In genomic region chr1:176816728-176817127, GRCm38 (mm10) we compare ENCODE assay signal across 24 mouse cellular contexts. TPM values are rescaled to one million over a fixed set of nuclear protein-coding genes. Genes with fewer than 3 reads are reported as not detected.
DNase-seq lines count a peak whose midpoint lies in the region; ATAC-seq and TF ChIP-seq lines count a peak whose summit lies in the region.
"Had no signal": no experiment of that assay in that cellular context is flagged by ENCODE, and none has a peak within 500 bp of the region (broad histone marks: within the 10 kb centered on the region; RNA-seq: fewer than 3 reads in every experiment).

No protein-coding gene starts in this region.

- H3K27ac ChIP-seq in lung, postnatal 0 days (ENCODE audit: low read length), result no peak overlapping the region
- peak overlapping the region; percentile 20; the same call in 1 of the 2 replicates for H3K27ac ChIP-seq in bone marrow macrophage, adult 2 months (ENCODE audit: insufficient read depth, low read depth, low read length)
- H3K27ac ChIP-seq: heart, embryonic 15.5 days; hindbrain, embryonic 14.5 days; layer of hippocampus, adult 2 months; limb, embryonic 13.5 days; liver, embryonic 13.5 days; midbrain, embryonic 15.5 days had no signal

- no peak overlapping the region for H3K9ac ChIP-seq in lung, postnatal 0 days (replicated peaks; ENCODE audit: low read depth)
- H3K9ac ChIP-seq: heart, embryonic 15.5 days; hindbrain, embryonic 14.5 days; limb, embryonic 13.5 days; liver, embryonic 13.5 days; midbrain, embryonic 15.5 days had no signal

- intact Hi-C loops in left cerebral cortex, postnatal 14 days (cut with DNase I), result no loop called here

- peaks cover 4% of the 10 kb centered on the region; the same call in 1 of the 2 replicates for H3K4me1 ChIP-seq in lung, postnatal 0 days (ENCODE audit: insufficient read depth, low read depth, low read length)
- peaks cover 22% of the 10 kb centered on the region for H3K4me1 ChIP-seq in bone marrow macrophage, adult 2 months (ENCODE audit: control insufficient read depth, insufficient read depth, low read length)

- WGBS in lung, postnatal 0 days, result 79% methylated on average over 4 of the region's 4 CpGs

- no peak for TF ChIP-seq POLR2A in bone marrow macrophage, adult 2 months (IDR thresholded peaks at IDR 0.05; ENCODE audit: borderline replicate concordance, low read depth, low read length)

- ATAC-seq in lung, postnatal 0 days, result no peak
- ATAC-seq in megakaryocyte progenitor cell, adult 5-6 weeks (replicated peaks; ENCODE audit: poor library complexity), result peak; percentile 7
- ATAC-seq: midbrain, embryonic 15.5 days had no signal

- no peak overlapping the region for H3K4me2 ChIP-seq in lung, postnatal 0 days (replicated peaks; ENCODE audit: low read depth, low read length)
- H3K4me2 ChIP-seq: heart, embryonic 15.5 days; hindbrain, embryonic 14.5 days; limb, embryonic 13.5 days; liver, embryonic 13.5 days; midbrain, embryonic 15.5 days had no signal

- no peak for TF ChIP-seq CTCF in lung, postnatal 0 days (IDR thresholded peaks at IDR 0.05)
- TF ChIP-seq CTCF in bone marrow macrophage, adult 2 months (IDR thresholded peaks at IDR 0.05; ENCODE audit: low read depth, low read length), result no peak

- no peaks in the 10 kb centered on the region for H3K27me3 ChIP-seq in lung, postnatal 0 days (replicated peaks; ENCODE audit: insufficient read depth, low read length)
- H3K27me3 ChIP-seq: heart, embryonic 15.5 days; limb, embryonic 13.5 days; liver, embryonic 13.5 days; midbrain, embryonic 15.5 days had no signal

- H3K9me3 ChIP-seq in lung, postnatal 0 days (ENCODE audit: low read length), result no peaks in the 10 kb centered on the region
- H3K9me3 ChIP-seq: G1E; heart, embryonic 15.5 days; limb, embryonic 13.5 days; liver, embryonic 13.5 days; midbrain, embryonic 15.5 days had no signal

- DNase-seq in lung, postnatal 0 days (ENCODE audit: low spot score), result peak; percentile 30
- no peak for DNase-seq in lung, postnatal 10 days
- peak; percentile 28 to 29 for DNase-seq in B cell, adult 2 months
- DNase-seq in layer of hippocampus, postnatal 25 days (ENCODE audit: extremely low spot score in 1 of 2, low spot score in 1 of 2), result no peak
- no peak for DNase-seq in left cerebral cortex, postnatal 14 days (ENCODE audit: low spot score in 2 of 2)
- DNase-seq: adrenal gland, postnatal 14 days; cerebellum, adult 11 months; cerebellum, postnatal 10 days; gastrocnemius, postnatal 25 days; heart, postnatal 36 days; kidney, adult 8-10 months; kidney, postnatal 14 days; layer of hippocampus, postnatal 36 days; liver, embryonic 13.5 days; lung, adult 2 months; thymus, postnatal 14 days had no signal

- no peak overlapping the region for H3K4me3 ChIP-seq in lung, postnatal 0 days (ENCODE audit: low read depth, low read length)
- H3K4me3 ChIP-seq in bone marrow macrophage, adult 2 months (ENCODE audit: insufficient read depth, low read length), result no peak overlapping the region
- H3K4me3 ChIP-seq: heart, embryonic 15.5 days; layer of hippocampus, adult 2 months; limb, embryonic 13.5 days; liver, embryonic 13.5 days; midbrain, embryonic 15.5 days had no signal

- no peak for TF ChIP-seq EP300 in lung, postnatal 0 days (IDR thresholded peaks at IDR 0.05)

- no peaks in the 10 kb centered on the region for H3K36me3 ChIP-seq in lung, postnatal 0 days (ENCODE audit: insufficient read depth, low read length)
- H3K36me3 ChIP-seq: heart, embryonic 15.5 days; limb, embryonic 13.5 days; liver, embryonic 13.5 days; midbrain, embryonic 15.5 days had no signal

RNA-seq across cellular contexts. Expression of gene Sdccag8, which starts 2.3 kb away (rescaled TPM):
- 14.5 and 15.9 TPM in 2 replicates for polyA plus RNA-seq in lung, postnatal 0 days (2015; fragmentation: Nextera tagmentation; extraction: Ambion mirVana)
- 24.5 and 26.0 TPM in 2 replicates for polyA plus RNA-seq in bone marrow macrophage, adult 2 months (2012; ENCODE audit: insufficient read depth, insufficient read length, missing spikeins)
- 9.4 and 12.8 TPM in 2 replicates for total RNA-seq in megakaryocyte progenitor cell, adult 5-6 weeks (2015)
- 23.2 and 25.4 TPM in 2 replicates for total RNA-seq in megakaryocyte progenitor cell, adult 5-6 weeks (2017)
- 10 to 100 TPM; 11.8 to 17.0 TPM for total RNA-seq in layer of hippocampus, postnatal 25 days (2021)
- 10 to 100 TPM; 10.6 to 13.6 TPM for total RNA-seq in left cerebral cortex, postnatal 14 days (2021)

RNA-seq across cellular contexts. Expression of gene Cep170, which starts 2.9 kb away (rescaled TPM):
- polyA plus RNA-seq in lung, postnatal 0 days (2015; fragmentation: Nextera tagmentation; extraction: Ambion mirVana), result 12.7 and 12.8 TPM in 2 replicates
- 55.1 and 60.1 TPM in 2 replicates for polyA plus RNA-seq in bone marrow macrophage, adult 2 months (2012; ENCODE audit: insufficient read depth, insufficient read length, missing spikeins)
- total RNA-seq in megakaryocyte progenitor cell, adult 5-6 weeks (2015), result 32.9 and 42.4 TPM in 2 replicates
- 28.2 and 32.0 TPM in 2 replicates for total RNA-seq in megakaryocyte progenitor cell, adult 5-6 weeks (2017)
- 100 to 1,000 TPM in 1 of 2 experiments, 10 to 100 TPM in 1; 90.9 to 121 TPM for total RNA-seq in layer of hippocampus, postnatal 25 days (2021)
- total RNA-seq in left cerebral cortex, postnatal 14 days (2021), result 100 to 1,000 TPM; 125 to 130 TPM

Comparison
In these comparisons a context has a peak if more than half of its experiments do, and no peak if none do; other contexts are left out.
1. DNase-seq: peak in lung, postnatal 0 days (single experiment) and B cell, adult 2 months (2 of 2); none in lung, postnatal 10 days (single experiment), layer of hippocampus, postnatal 25 days (0 of 2) and left cerebral cortex, postnatal 14 days (0 of 2).